Mouse (Mus musculus) midbrain, embryonic 13.5 days (tissue): Measurements from ENCODE around the gene Foxd3. TPM values are rescaled to one million over a fixed set of nuclear protein-coding genes. Genes with fewer than 3 reads are reported as not detected.

ENCODE experiments used
- ATAC-seq: fragments of 200-750 bp; cut with Nextera tagmentation; 2 replicates; pipeline ENCODE4 v1.8.0; 2017; ENCODE audit warnings: mild to moderate bottlenecking, moderate TSS enrichment, moderate library complexity
- H3K27ac ChIP-seq: fragments of 300-500 bp; sonication (generic); 2 replicates; pipeline ENCODE4 v1.5.1; 2015; ENCODE audit warnings: inconsistent platforms, mild to moderate bottlenecking, moderate library complexity
- H3K27me3 ChIP-seq: fragments of 300-500 bp; sonication (generic); 2 replicates; pipeline ENCODE4 v1.6.1; 2015; ENCODE audit warnings: mild to moderate bottlenecking, inconsistent platforms
- H3K36me3 ChIP-seq: fragments of 300-500 bp; sonication (generic); 2 replicates; pipeline ENCODE4 v1.6.1; 2015; ENCODE audit warnings: mild to moderate bottlenecking, inconsistent platforms
- H3K4me1 ChIP-seq: fragments of 300-500 bp; sonication (generic); replicated peaks from 2 replicates; pipeline ENCODE4 v1.6.1; 2015; ENCODE audit warnings: inconsistent platforms
- H3K4me2 ChIP-seq: fragments of 300-500 bp; sonication (generic); replicated peaks from 2 replicates; pipeline ENCODE4 v1.6.1; 2015; ENCODE audit warnings: moderate library complexity, mild to moderate bottlenecking, inconsistent platforms
- H3K4me3 ChIP-seq: fragments of 300-500 bp; sonication (generic); replicated peaks from 2 replicates; pipeline ENCODE4 v1.5.1; 2015; ENCODE audit warnings: mild to moderate bottlenecking, inconsistent platforms
- H3K9ac ChIP-seq: fragments of 300-500 bp; sonication (generic); replicated peaks from 2 replicates; pipeline ENCODE4 v1.6.1; 2015; ENCODE audit warnings: mild to moderate bottlenecking, inconsistent platforms
- H3K9me3 ChIP-seq: fragments of 300-500 bp; sonication (generic); 2 replicates; pipeline ENCODE4 v1.6.1; 2016; ENCODE audit warnings: mild to moderate bottlenecking, inconsistent platforms
- WGBS: fragments of 180-500 bp; shearing (Covaris S2); methylation state at CpG from one replicate; pipeline ENCODE4 v1.1.7; 2015; 5-methylcytosine and 5-hydroxymethylcytosine counted together
- polyA plus RNA-seq: library from polyadenylated mRNA; unstranded; fragments of >200 nt; fragmentation: Nextera tagmentation; extraction: Ambion mirVana; gene quantifications from 2 replicates; pipeline ENCODE4 v1.2.1, GENCODE M21; 2015

Foxd3 gene
- polyA plus RNA-seq, 1 experiment from 2014 or later, result not detected

- no peak overlapping the region for H3K27ac ChIP-seq
- WGBS, result under 1% methylated on average over 58 of the region's 59 CpGs
- H3K36me3 ChIP-seq, result no peaks in the 10 kb centered on the region
- ATAC-seq, result peak; percentile 18; the same call in 1 of the 2 replicates
- H3K4me2 ChIP-seq, result peak overlapping the region; percentile 36
- peak overlapping the region; percentile 25 for H3K4me3 ChIP-seq
- peaks cover 97% of the 10 kb centered on the region for H3K27me3 ChIP-seq
- H3K9me3 ChIP-seq, result no peaks in the 10 kb centered on the region
- no peak overlapping the region for H3K9ac ChIP-seq
- H3K4me1 ChIP-seq, result peaks cover 12% of the 10 kb centered on the region
These were observed 5.0 kb upstream of the Foxd3 start for GRCm38 (mm10) chr4:99650945-99651690.

- Histone ChIP-seq H3K9ac (no peak overlapping the region), H3K4me3 (no peak overlapping the region), H3K27me3 (peaks cover 97% of the 10 kb centered on the region), H3K4me2 (no peak overlapping the region), H3K4me1 (peaks cover 20% of the 10 kb centered on the region), H3K36me3 (no peaks in the 10 kb centered on the region), H3K9me3 (no peaks in the 10 kb centered on the region), H3K27ac (no peak overlapping the region)
- WGBS, result 13% methylated on average over 10 of the region's 10 CpGs
- no peak for ATAC-seq
These were observed 4.2 kb upstream of the Foxd3 start for GRCm38 (mm10) chr4:99651823-99652450.

DNA sequence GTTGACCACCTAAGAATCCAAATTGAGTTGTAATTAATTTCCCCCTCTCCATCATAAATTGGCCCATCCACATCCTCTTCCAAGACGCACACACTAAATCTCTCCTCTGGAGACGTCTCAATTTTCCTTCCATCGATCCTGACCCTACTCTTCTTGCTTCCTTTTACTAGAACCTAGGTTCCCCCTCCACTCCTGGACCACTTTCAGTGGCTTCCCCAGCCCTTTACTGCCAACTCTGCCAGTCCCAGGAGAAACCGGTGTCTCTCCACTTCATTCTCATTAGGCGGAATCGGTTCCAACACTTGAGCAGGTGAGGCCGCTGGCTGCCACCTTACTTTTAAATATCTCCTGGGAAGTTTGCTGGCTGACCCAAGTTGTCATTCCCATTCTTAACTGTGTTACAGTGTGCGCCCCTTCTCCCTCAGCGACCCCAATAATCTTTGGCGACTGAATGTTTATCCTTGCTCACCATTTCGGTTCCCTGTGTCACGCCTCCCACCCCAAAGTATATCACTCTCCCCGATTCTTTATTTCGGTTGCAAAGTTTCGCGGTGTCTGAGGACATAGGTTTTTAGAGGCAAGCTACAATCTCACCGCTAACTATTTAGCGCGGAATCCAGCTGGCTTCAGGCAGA, 3.4 kb upstream of the Foxd3 start:
- H3K9me3 ChIP-seq, result no peaks in the 10 kb centered on the region
- no peak overlapping the region for H3K9ac ChIP-seq
- no peaks in the 10 kb centered on the region for H3K36me3 ChIP-seq
- H3K27me3 ChIP-seq, result peaks cover 98% of the 10 kb centered on the region
- no peak overlapping the region for H3K4me3 ChIP-seq
- no peak for ATAC-seq
- 2% methylated on average over 19 of the region's 19 CpGs for WGBS
- H3K4me1 ChIP-seq, result peaks cover 28% of the 10 kb centered on the region
- H3K27ac ChIP-seq, result no peak overlapping the region
- no peak overlapping the region for H3K4me2 ChIP-seq

DNA sequence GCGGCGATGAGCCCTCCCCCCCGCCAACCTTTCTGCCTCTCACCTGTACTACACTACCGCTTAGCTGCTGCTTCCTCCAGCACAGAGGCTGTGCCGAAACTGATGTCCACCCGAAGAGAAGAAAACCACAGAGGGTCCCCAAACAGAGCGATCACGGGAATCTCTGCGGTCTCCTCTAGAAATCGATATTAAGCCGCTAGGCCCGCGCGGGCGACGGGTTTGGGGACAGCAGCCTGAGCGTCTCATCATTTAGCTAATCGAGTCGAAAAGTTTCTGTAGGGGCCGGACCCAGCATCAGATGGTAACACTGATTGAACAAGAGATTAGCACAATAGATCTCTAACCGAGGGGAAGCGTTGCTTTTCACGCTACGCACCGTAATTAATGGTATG, 2.9 kb upstream of the Foxd3 start:
- Histone ChIP-seq H3K9me3 (no peaks in the 10 kb centered on the region), H3K27me3 (peaks cover 98% of the 10 kb centered on the region), H3K4me2 (no peak overlapping the region), H3K4me3 (no peak overlapping the region), H3K27ac (no peak overlapping the region), H3K36me3 (no peaks in the 10 kb centered on the region), H3K4me1 (peaks cover 32% of the 10 kb centered on the region), H3K9ac (no peak overlapping the region)
- WGBS, result under 1% methylated on average over 25 of the region's 25 CpGs
- no peak for ATAC-seq

- Histone ChIP-seq H3K27me3 (peaks cover 94% of the 10 kb centered on the region), H3K4me1 (peaks cover 32% of the 10 kb centered on the region), H3K4me3 (0 out of 2 replicates have a peak overlapping the region, but pooled peaks have one; percentile 2), H3K27ac (no peak overlapping the region), H3K4me2 (no peak overlapping the region), H3K9me3 (no peaks in the 10 kb centered on the region), H3K9ac (no peak overlapping the region), H3K36me3 (no peaks in the 10 kb centered on the region)
- ATAC-seq, result no peak
- WGBS, result under 1% methylated on average over 36 of the region's 36 CpGs
These were observed 2.4 kb upstream of the Foxd3 start for GRCm38 (mm10) chr4:99653608-99654221.

GRCm38 (mm10) chr4:99654621-99655296, 1.3 kb upstream of the Foxd3 start:
- Histone ChIP-seq H3K4me1 (peaks cover 32% of the 10 kb centered on the region), H3K9me3 (no peaks in the 10 kb centered on the region), H3K4me2 (no peak overlapping the region), H3K36me3 (no peaks in the 10 kb centered on the region), H3K4me3 (no peak overlapping the region), H3K27ac (no peak overlapping the region), H3K9ac (no peak overlapping the region), H3K27me3 (peaks cover 94% of the 10 kb centered on the region)
- 1% methylated on average over 27 of the region's 27 CpGs for WGBS
- ATAC-seq, result no peak

- Histone ChIP-seq H3K9me3 (no peaks in the 10 kb centered on the region), H3K27me3 (peaks cover 92% of the 10 kb centered on the region), H3K4me1 (peaks cover 27% of the 10 kb centered on the region), H3K9ac (peak overlapping the region; percentile 14; the same call in 1 of the 2 replicates), H3K27ac (no peak overlapping the region), H3K4me2 (peak overlapping the region; percentile 54), H3K36me3 (no peaks in the 10 kb centered on the region), H3K4me3 (peak overlapping the region; percentile 36)
- WGBS, result under 1% methylated on average over 91 of the region's 92 CpGs
- ATAC-seq, result peak; percentile 46; the same call in 1 of the 2 replicates
These were observed 718 bp downstream of the Foxd3 start for GRCm38 (mm10) chr4:99656605-99657429.

DNA sequence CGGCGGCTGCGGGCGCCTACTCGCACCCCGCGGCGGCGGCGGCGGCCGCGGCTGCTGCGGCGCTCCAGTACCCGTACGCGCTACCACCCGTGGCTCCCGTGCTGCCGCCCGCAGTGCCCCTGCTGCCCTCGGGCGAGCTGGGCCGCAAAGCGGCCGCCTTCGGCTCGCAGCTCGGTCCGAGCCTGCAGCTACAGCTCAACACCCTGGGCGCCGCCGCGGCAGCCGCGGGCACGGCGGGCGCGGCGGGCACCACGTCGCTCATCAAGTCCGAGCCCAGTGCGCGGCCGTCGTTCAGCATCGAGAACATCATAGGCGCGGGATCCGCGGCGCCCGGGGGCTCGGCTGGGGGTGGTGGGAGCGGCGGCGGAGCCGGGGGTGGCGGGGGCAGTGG, 1.3 kb downstream of the Foxd3 start:
- peak overlapping the region; percentile 14; the same call in 1 of the 2 replicates for H3K9ac ChIP-seq
- H3K4me3 ChIP-seq, result peak overlapping the region; percentile 36
- peaks cover 92% of the 10 kb centered on the region for H3K27me3 ChIP-seq
- under 1% methylated on average over 50 of the region's 62 CpGs for WGBS
- H3K4me1 ChIP-seq, result peaks cover 27% of the 10 kb centered on the region
- H3K27ac ChIP-seq, result no peak overlapping the region
- ATAC-seq, result peak; percentile 31
- H3K36me3 ChIP-seq, result no peaks in the 10 kb centered on the region
- H3K4me2 ChIP-seq, result peak overlapping the region; percentile 54
- H3K9me3 ChIP-seq, result no peaks in the 10 kb centered on the region

DNA sequence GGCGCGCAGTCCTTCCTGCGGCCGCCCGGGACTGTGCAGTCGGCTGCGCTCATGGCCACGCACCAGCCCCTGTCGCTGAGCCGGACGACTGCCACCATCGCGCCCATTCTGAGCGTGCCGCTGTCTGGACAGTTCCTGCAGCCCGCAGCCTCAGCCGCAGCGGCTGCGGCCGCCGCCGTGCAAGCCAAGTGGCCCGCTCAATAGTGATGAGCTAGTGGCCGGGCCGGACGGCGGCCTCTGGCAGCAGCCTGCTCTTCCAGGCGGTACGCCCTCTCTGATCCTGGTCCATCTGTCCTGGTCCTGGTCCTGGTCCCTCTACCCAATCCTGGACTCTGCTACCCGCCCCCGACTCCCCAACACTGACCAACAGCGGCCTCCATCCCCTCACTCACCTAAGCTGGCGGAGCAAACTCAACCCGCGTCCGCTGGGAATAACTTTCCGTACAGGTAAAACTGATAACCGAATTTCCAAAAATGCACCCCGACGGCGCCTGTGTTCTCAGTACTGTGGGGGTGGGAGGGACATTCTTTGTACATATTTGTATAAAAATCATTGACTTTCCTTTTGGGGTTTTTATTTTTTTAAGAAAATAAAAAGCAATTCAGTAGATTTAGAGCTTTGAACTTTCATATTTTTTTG, 1.9 kb downstream of the Foxd3 start:
- WGBS, result 1% methylated on average over 36 of the region's 41 CpGs
- Histone ChIP-seq H3K4me2 (peak overlapping the region; percentile 54), H3K4me1 (peaks cover 30% of the 10 kb centered on the region), H3K9ac (0 out of 2 replicates have a peak overlapping the region, but pooled peaks have one; percentile 14), H3K27ac (no peak overlapping the region), H3K9me3 (no peaks in the 10 kb centered on the region), H3K36me3 (no peaks in the 10 kb centered on the region), H3K4me3 (peak overlapping the region; percentile 36), H3K27me3 (peaks cover 92% of the 10 kb centered on the region)
- ATAC-seq, result peak; percentile 79

DNA sequence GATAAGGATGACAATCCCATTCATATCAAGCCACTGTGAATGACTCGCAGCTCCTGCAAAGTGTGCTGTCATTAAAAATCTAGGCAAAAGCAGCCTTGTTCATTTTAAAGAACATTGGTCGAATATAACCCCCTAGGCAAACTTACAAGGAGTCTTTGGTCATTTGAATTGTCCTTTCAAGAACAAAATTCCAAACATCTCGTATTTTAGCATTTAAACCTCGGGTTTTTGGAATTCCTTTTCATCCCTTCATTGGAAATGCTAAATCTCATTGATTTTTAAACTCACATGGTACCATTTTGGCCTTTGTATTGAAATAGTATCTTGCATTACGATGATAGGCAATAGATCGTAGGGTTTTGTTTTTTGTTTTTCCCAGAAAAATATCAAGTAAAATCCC, 2.8 kb downstream of the Foxd3 start:
- WGBS, result 19% methylated on average over 6 of the region's 6 CpGs
- Histone ChIP-seq H3K27ac (no peak overlapping the region), H3K4me2 (no peak overlapping the region), H3K9me3 (no peaks in the 10 kb centered on the region), H3K27me3 (peaks cover 92% of the 10 kb centered on the region), H3K36me3 (no peaks in the 10 kb centered on the region), H3K4me3 (no peak overlapping the region), H3K9ac (no peak overlapping the region), H3K4me1 (peaks cover 32% of the 10 kb centered on the region)
- ATAC-seq, result no peak
